Mouse (Mus musculus) spleen, adult 18-20 months (tissue): ENCODE data around the gene Prss2.
A peak's percentile ranks its signal among the peaks of the same experiment; 100 is the strongest.
"Not testable (repeated sequence)": the region's sequence is repeated elsewhere in the genome, so short reads cannot be mapped to it uniquely, and the experiment has no call there.

Experiments
- DNase-seq, 2 experiments: peaks; one replicate each; pipeline ENCODE4 v3.0.0; 2022; ENCODE audit warnings: mixed read lengths in 2 of 2

Gene Prss2

DNA sequence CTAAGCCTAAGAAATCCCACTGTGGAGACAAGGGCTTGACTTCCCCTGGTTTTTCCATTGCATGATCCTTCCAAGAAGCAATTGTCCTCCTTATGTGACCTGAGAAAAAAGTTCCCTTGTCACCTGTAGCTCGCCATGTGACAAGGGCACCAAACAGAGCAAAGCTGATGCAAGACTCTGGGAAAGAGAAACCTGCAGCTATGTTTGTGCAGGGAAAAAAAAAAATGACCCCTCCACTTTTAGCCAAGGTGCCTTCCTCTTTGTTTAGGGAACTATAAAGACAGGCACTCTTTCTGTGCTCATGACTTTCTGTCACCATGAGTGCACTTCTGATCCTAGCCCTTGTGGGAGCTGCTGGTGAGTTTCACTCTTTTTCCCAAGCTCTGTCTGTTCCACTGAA lies at the start of gene Prss2:
TSS of gene Prss2 (plus strand) at position 301 of the 400 bp plus-strand sequence.
- no peak for DNase-seq

- DNase-seq, result no peak
Observed at GRCm38 (mm10) chr6:41499374-41499773, 22.2 kb upstream of the Prss2 start.

DNA sequence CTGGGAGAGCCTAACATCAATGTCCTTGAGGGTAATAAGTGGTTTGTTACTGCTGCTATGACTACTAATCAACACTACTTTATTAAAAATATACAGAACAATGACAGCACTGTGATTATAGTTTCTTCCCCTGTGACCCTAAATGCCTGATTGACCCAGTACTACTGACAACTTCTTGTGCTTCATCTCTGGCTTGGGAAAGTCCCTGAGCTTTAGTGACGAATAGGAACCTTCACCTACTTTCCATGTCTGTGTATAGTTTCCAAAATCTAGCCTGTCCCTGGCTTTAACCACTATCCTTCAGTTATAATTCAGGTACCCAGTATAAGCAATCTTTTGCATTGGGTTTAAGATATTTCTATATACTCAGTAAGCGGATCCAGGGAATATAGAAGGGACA lies 16.7 kb upstream of the Prss2 start:
- DNase-seq, result no peak

- DNase-seq, result no peak
Observed at GRCm38 (mm10) chr6:41505323-41505722, 16.3 kb upstream of the Prss2 start.

GRCm38 (mm10) chr6:41518017-41518524 lies 3.5 kb upstream of the Prss2 start:
- DNase-seq, result no peak

GRCm38 (mm10) chr6:41526453-41526852 lies 4.9 kb downstream of the Prss2 start:
- no peak for DNase-seq

DNA sequence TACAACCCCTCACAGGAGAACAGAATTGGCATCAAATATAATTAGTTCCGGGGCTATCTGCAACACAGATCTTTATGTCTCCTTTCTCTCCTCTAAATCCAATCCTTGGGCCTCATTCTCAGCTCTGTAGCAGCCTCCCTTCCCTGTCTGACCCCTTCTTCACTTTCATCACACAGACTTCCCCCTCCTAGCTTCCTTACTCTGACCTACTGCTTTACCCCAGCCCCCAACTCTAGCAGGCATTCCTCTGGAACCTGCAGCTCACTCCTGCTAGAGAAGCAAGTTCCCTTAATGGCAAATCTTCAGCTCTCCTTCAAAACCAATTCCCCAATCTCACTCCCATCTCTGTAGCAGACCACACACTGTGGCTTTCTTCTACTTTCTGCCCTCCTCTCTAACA lies 5.8 kb downstream of the Prss2 start:
- DNase-seq, result no peak

DNA sequence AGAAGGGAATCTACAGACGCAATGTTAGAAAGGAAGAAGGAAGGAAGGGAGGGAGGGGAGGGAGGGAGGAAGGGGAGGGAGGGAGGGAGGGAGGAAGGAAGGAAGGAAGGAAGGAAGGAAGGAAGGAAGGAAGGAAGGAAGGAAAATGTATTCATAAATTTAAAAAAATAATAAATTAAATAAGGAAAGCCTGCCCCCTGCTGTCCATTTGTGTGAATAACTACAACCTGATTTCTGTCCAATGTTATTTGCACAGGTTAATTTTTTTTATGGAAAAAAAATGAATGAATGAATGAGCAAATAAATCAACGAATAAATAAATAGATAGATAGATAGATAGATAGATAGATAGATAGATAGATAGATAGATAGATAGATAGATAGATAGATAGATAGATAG lies 8.4 kb downstream of the Prss2 start:
- DNase-seq, result not testable (repeated sequence)

DNA sequence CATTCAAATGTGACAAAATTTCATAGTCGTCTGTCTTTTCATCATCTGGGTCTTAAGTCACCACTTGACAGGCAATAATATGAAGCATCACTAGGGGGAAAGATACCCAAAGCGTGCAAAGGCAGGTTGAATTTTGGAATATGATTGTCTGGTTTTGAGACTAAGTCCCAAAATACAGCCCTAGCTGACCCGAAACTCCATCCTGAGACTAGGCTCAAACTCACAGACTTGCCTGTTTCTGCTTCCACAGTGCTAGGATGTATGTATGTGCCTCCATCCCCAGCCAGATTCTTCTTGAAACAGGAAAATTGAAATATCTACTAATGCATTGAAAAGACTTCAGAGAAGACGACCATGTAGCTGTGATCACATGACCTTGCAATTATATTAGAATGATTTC lies 10.6 kb downstream of the Prss2 start:
- DNase-seq, result no peak

GRCm38 (mm10) chr6:41532687-41533284 lies 11.2 kb downstream of the Prss2 start:
- DNase-seq, result no peak

GRCm38 (mm10) chr6:41537376-41537775 lies 15.8 kb downstream of the Prss2 start:
- no peak for DNase-seq

DNA sequence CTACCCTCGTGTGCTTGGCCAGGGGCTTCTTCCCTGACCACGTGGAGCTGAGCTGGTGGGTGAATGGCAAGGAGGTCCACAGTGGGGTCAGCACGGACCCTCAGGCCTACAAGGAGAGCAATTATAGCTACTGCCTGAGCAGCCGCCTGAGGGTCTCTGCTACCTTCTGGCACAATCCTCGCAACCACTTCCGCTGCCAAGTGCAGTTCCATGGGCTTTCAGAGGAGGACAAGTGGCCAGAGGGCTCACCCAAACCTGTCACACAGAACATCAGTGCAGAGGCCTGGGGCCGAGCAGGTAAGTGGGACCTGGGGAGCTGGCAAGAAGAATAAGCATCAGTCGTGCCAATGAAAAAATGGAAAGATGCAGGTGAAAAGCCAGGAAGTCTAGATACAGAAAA lies 16.7 kb downstream of the Prss2 start:
- DNase-seq, result not testable (repeated sequence)

DNA sequence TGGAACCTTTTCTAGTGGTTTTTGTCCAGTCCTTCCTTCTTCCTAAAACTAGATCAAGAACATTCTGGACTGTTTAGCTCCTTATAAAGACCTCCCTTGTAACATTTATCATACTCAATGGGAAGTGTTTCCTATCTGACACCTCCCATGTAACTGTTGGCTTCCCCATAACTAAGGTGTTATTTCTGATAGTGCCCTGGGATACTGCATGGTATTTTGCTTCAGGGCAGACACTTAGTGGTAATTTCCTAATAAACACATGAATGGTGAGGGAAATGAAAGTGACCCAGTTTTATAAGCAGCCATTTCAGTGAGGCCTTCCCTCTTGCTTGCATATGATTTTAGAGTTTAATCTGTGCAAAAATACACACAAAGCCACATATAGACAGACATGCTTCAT lies 19.2 kb downstream of the Prss2 start:
- no peak for DNase-seq

DNA sequence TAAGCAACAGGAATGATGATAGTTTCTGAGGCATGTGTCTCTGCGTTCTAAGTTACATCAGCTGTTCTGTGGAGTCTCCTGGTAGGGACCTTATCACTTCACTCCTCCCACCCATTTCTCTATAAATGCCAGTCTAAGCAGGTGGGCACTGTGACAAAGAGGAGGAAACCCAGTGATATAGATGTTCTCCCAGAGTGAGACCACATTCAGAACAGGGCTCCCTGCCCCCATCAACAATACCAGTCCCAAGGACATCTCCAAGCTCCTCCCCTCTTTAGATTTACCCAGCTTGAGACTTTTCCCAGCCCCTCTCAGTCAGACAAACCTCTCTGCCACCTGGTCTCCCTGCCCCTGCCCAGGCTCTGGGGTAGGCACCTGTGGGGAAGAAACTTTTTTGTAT lies 20.2 kb downstream of the Prss2 start:
- no peak for DNase-seq

GRCm38 (mm10) chr6:41542983-41543382 lies 21.4 kb downstream of the Prss2 start:
- DNase-seq, result no peak

- no peak for DNase-seq
Observed at GRCm38 (mm10) chr6:41543411-41544050, 21.9 kb downstream of the Prss2 start.

DNA sequence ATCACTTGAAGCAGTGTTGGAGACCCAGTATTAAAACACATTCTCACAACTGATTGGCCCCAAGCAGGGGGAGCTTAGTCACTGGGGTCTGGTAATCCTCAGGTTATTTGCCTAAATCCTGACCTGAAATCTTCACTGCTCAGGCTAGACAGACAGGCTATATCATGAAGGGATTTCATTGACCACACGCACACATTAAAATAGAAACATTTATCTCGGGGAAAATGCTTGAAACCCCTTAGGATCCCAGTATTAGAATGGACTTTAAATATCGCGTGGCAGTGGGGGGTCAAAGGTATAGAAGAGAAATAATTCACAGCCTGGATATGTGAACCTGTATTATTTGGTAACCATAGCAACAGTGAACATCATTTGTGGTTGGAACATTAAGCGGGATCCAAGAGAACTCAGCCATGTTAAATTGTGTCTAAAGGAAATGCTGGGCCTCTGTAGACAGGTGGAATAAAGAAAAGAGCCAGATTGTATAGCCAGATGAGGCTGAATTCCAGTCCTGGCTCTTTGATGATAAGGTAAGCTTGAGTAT lies 22.9 kb downstream of the Prss2 start:
- no peak for DNase-seq

- no peak for DNase-seq
Observed at GRCm38 (mm10) chr6:41545266-41545665, 23.7 kb downstream of the Prss2 start.

GRCm38 (mm10) chr6:41547056-41547650 lies 25.6 kb downstream of the Prss2 start:
- no peak for DNase-seq

DNA sequence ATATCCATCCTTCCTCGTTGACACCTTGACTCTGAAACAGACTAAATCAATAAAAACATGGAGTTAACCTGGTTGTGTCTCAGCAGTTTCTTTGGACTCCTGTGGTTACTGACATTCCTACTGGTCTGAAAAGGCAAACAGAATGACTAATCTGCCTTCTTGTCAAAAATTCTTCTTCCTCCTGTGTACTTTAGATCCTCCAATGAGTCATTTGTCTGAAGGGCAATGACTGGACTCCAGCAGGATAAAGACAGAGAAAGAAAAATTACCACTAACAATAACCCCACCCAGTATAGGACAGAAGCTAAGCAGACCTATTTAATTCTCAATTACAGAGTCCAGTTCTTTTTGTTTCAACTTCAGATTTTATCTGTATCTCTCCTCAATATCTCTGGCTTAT lies 26.7 kb downstream of the Prss2 start:
- DNase-seq, result no peak

DNA sequence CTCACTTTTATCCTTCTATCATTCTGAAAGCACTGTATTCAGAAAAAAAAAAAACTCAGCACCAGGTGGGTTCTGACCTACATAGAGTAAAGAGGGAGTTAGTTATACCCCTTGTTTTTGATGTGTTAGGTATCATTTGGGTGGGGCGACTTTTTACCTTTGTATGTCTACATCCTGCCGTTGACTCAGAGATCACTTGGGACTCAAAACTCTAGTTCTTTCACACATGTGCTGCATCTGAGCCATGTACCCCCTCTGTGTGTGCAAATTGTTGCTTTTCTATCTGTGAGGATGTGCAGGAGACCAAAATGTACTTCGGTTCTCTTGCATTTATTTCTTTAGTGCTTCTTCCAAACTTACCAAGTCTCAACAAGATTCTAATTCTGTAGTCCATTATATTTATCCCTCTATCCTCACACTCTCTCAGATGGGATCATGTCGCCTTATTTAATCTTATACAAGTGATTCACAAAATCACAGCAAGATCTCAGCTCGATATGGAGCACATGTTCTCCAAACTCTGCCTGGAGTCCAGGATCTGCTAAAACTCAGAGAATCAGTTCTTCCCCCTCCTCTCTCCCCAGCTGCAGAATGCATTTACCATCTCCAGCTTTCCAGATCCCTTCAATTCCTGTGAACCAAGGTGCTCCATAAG lies 31.9 kb downstream of the Prss2 start:
- no peak for DNase-seq

DNA sequence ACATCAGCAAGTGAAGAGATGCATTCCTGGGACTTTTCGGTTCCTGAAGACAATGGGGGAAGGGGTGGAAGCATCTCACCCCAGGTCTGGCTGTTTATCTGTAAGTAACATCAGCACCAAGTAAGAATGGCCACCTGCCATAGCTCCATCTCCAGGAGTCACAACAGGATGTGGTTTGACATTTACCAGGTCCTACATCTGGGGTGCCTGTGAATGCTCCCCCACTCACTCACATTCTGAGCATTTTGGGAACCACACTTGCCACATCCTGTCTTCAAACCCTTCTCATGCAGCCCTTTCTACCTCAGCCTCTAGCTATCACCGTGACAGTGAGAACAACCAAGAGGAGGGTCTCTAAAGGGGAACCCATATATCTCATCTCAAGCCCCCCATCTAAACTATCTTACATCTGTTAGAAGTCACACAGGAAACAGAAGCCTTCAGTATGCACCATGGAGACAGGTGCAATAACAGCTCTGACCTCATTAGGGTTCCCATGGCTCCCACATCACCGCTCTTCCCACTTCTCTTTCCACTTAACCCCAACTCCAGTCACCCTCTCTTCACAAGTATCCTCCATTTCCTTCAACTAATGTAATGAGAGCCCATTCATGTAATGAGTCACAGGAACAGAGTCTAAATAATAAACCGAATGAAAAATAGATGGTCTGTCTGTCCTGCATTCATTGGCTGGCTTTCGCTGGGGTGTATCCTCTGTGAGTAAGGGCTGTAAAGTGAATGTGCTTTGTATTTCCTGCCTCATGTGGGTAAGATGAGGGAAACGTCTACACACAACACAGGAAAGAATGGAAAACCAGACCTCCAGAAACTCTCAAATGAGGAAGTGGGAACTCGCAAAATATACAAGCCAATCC lies 32.9 kb downstream of the Prss2 start:
- peak; percentile 40 to 49 for DNase-seq
